Mouse (Mus musculus): ENCODE data around the gene Zfp69. TPM values are rescaled to one million over a fixed set of nuclear protein-coding genes. Genes with fewer than 3 reads are reported as not detected.

Zfp69 gene
- total RNA-seq (2023) = 1 to 10 TPM; 5.8 to 6.8 TPM

DNA sequence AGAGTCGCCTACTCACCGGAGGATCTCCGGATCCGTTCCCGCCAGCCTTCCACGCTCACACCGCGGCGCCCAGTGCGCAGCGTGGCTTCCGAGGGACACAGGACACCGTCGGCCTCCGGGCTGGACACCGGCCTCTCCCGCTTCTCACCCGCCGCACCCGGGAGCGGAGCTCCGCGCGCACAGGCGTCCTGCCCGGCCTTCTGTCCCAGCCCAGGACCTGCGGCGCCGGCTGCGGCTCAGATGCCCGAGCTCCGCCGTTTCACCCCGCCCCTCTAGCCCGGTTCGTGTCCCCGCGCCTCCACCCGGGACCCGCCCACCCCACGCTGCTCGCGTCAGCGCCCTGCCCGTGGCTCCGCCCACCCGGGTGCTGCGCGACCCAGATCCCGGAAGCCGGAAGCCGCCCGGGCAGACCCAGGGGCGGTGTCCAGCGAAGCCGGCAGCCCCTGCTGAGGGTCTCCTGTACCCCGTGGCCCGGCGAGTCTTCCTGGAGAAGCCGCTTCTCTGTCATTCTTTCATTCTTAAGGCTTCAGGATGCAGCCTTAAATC is at the start of gene Zfp69:
Zfp69 (minus strand) TSS at position 272 of the 546 bp plus-strand sequence.

DNA sequence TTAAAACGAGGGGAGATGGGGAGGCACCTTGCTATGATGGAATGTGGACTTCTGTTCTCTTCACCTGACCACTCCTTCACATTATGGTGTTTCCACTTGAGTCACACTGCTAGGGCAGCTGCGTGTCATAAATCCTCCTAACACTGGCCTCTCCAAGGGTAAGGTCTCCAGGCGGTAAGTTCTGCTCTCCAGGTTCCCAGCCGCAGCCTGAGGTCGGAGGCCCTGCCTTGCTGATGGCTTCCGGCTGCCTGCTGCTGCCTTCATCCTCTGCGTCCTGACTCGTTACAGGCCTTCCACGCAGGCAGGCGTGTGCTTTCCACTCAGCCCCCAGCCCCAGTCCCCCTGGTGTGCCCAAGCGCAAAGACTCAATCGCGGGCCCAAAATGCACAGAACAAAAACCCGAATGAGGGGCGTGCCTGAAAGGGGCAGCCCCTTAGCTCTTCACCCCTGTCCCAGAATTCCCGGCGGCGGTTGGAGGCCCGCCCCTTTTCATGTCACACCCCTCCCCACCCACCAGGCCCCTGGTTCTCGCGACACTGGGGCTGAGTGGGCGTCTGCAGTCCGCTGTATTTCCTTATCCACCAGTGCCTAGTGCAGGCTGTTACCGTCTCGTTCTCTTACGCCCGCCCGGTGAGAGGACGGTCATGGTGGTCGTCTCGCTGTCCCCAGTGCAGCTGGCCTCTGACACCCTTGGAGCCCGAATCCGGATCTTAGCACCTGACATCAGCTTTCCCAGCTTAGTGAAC is 26.8 kb downstream of the Zfp69 start, which contains the start of gene Exo5:
Exo5 (minus strand) TSS at position 464 of the 746 bp plus-strand sequence.

Other genes with a start within 250 kb of the Zfp69 start
- under 1 TPM in 1 of 2 experiments, not detected in 1; 0.13 TPM for gene Kcnq4, start 203.1 kb downstream of the Zfp69 start, total RNA-seq (2023)
- gene Nfyc, start 120.1 kb downstream of the Zfp69 start, total RNA-seq (2023) = 10 to 100 TPM; 53.1 to 58.8 TPM
- gene Rims3, start 96.9 kb downstream of the Zfp69 start, total RNA-seq (2023) = 10 to 100 TPM; 18.7 to 20.4 TPM
- gene Exo5, start 26.7 kb downstream of the Zfp69 start, total RNA-seq (2023) = 1 to 10 TPM; 4.6 to 7.9 TPM
- gene Smap2, start 65.5 kb upstream of the Zfp69 start, total RNA-seq (2023) = 100 to 1,000 TPM; 113 to 130 TPM
- gene Col9a2, start 87.7 kb upstream of the Zfp69 start, total RNA-seq (2023) = not detected
- 10 to 100 TPM; 20.5 to 21.4 TPM for gene Zmpste24, start 146.5 kb upstream of the Zfp69 start, total RNA-seq (2023)
- gene Tmco2, start 157.5 kb upstream of the Zfp69 start, total RNA-seq (2023) = not detected